Mouse (Mus musculus) ES-Bruce4 (cell line): ENCODE measurements around the gene Rnf151. TPM values are rescaled to one million over a fixed set of nuclear protein-coding genes. Genes with fewer than 3 reads are reported as not detected.
A peak's percentile ranks its signal among the peaks of the same experiment; 100 is the strongest.
"Not testable (repeated sequence)": the region's sequence is repeated elsewhere in the genome, so short reads cannot be mapped to it uniquely, and the experiment has no call there.

Source experiments
- H3K27ac ChIP-seq: 2 replicates; pipeline ENCODE4 v1.5.1; 2012; ENCODE audit warnings: low read length, inconsistent platforms; ENCODE audit not compliant: insufficient read depth
- H3K27me3 ChIP-seq: 2 replicates; pipeline ENCODE4 v1.6.1; 2012; ENCODE audit warnings: mild to moderate bottlenecking, low read length, inconsistent platforms; ENCODE audit not compliant: control insufficient read depth, poor library complexity, insufficient read depth, severe bottlenecking
- H3K36me3 ChIP-seq: 2 replicates; pipeline ENCODE4 v1.6.1; 2012; ENCODE audit warnings: inconsistent platforms, mild to moderate bottlenecking, low read length, moderate library complexity; ENCODE audit not compliant: control insufficient read depth, poor library complexity, insufficient read depth, severe bottlenecking
- H3K4me1 ChIP-seq: one replicate; pipeline ENCODE4 v1.8.1; 2011; ENCODE audit warnings: low read length; ENCODE audit not compliant: control insufficient read depth, insufficient read depth
- H3K4me3 ChIP-seq: 2 replicates; pipeline ENCODE4 v1.5.1; 2011; ENCODE audit warnings: low read depth, mild to moderate bottlenecking, low read length
- H3K9ac ChIP-seq: 2 replicates; pipeline ENCODE4 v1.6.1; 2012; ENCODE audit warnings: low read depth, mild to moderate bottlenecking, inconsistent platforms; ENCODE audit not compliant: poor library complexity, severe bottlenecking
- H3K9me3 ChIP-seq: replicated peaks from 2 replicates; pipeline ENCODE4 v1.6.1; 2012; ENCODE audit warnings: mild to moderate bottlenecking, low read length, inconsistent platforms; ENCODE audit not compliant: control insufficient read depth, poor library complexity, insufficient read depth, severe bottlenecking
- CTCF ChIP-seq: IDR thresholded peaks from one replicate; pipeline ENCODE4 v1.8.1; 2011; ENCODE audit warnings: low read depth, low read length
- EP300 ChIP-seq: IDR thresholded peaks from 2 replicates; pipeline ENCODE4 v1.6.1; 2011; ENCODE audit warnings: low read depth, low read length; ENCODE audit not compliant: insufficient read depth
- POLR2A ChIP-seq: IDR thresholded peaks from one replicate; pipeline ENCODE4 v1.8.1; 2011; ENCODE audit warnings: low read length; ENCODE audit not compliant: insufficient read depth
- polyA plus RNA-seq: library from polyadenylated mRNA; stranded (reverse); fragments of >200 nt; gene quantifications from 2 replicates; pipeline ENCODE4 v1.2.4, GENCODE M21; 2011; ENCODE audit warnings: low read depth; ENCODE audit not compliant: missing spikeins, insufficient read depth, insufficient read length

Rnf151 gene
- polyA plus RNA-seq, 1 experiment = not detected

- H3K36me3 ChIP-seq = peaks cover 29% of the 10 kb centered on the region
- H3K9ac ChIP-seq = peak overlapping the region; percentile 92
- H3K9me3 ChIP-seq = no peaks in the 10 kb centered on the region
- peak overlapping the region; percentile 29 for H3K4me3 ChIP-seq
- TF ChIP-seq EP300 (no peak), POLR2A (peak; percentile 10)
- H3K27me3 ChIP-seq = no peaks in the 10 kb centered on the region
- no peak overlapping the region for H3K27ac ChIP-seq
- no peaks in the 10 kb centered on the region for H3K4me1 ChIP-seq
Observed at GRCm38 (mm10) chr17:24722220-24722924, 4.5 kb upstream of the Rnf151 start.

GRCm38 (mm10) chr17:24721383-24721955 is 3.6 kb upstream of the Rnf151 start:
- H3K36me3 ChIP-seq = peaks cover 32% of the 10 kb centered on the region
- peak overlapping the region; percentile 75 for H3K4me3 ChIP-seq
- H3K9me3 ChIP-seq, H3K4me1 ChIP-seq, H3K27me3 ChIP-seq: not testable (repeated sequence)
- H3K27ac ChIP-seq = 0 out of 2 replicates have a peak overlapping the region, but pooled peaks have one; percentile 1
- peak overlapping the region; percentile 92 for H3K9ac ChIP-seq

- H3K36me3 ChIP-seq = peaks cover 32% of the 10 kb centered on the region
- H3K27me3 ChIP-seq, H3K9me3 ChIP-seq, H3K4me1 ChIP-seq: not testable (repeated sequence)
- H3K4me3 ChIP-seq = peak overlapping the region; percentile 92
- H3K27ac ChIP-seq = peak overlapping the region; percentile 41; the same call in 1 of the 2 replicates
- H3K9ac ChIP-seq = peak overlapping the region; percentile 92
Observed at GRCm38 (mm10) chr17:24720616-24721015, 2.8 kb upstream of the Rnf151 start.

GRCm38 (mm10) chr17:24719494-24720222 is 1.8 kb upstream of the Rnf151 start:
- Histone ChIP-seq H3K4me3 (peak overlapping the region; percentile 93), H3K36me3 (peaks cover 32% of the 10 kb centered on the region)
- TF ChIP-seq POLR2A = peak; percentile 90
- no peak for TF ChIP-seq CTCF
- TF ChIP-seq EP300 = no peak

GRCm38 (mm10) chr17:24718938-24719337 is 1.1 kb upstream of the Rnf151 start:
- Histone ChIP-seq H3K36me3 (peaks cover 32% of the 10 kb centered on the region), H3K9ac (peak overlapping the region; percentile 86), H3K4me3 (peak overlapping the region; percentile 93)
- not testable (repeated sequence) for H3K9me3 ChIP-seq, H3K27ac ChIP-seq, H3K27me3 ChIP-seq, H3K4me1 ChIP-seq

More at GRCm38 (mm10) chr17:24719494-24720222, 1.8 kb upstream of the Rnf151 start:
- Histone ChIP-seq H3K27me3 (no peaks in the 10 kb centered on the region), H3K27ac (peak overlapping the region; percentile 14; the same call in 1 of the 2 replicates), H3K4me1 (no peaks in the 10 kb centered on the region), H3K9ac (peak overlapping the region; percentile 92), H3K9me3 (no peaks in the 10 kb centered on the region)

GRCm38 (mm10) chr17:24716166-24716682 is 1.6 kb downstream of the Rnf151 start:
- Histone ChIP-seq H3K4me1 (no peaks in the 10 kb centered on the region), H3K9me3 (no peaks in the 10 kb centered on the region), H3K36me3 (peaks cover 19% of the 10 kb centered on the region), H3K27ac (no peak overlapping the region), H3K9ac (no peak overlapping the region), H3K4me3 (no peak overlapping the region), H3K27me3 (no peaks in the 10 kb centered on the region)
- no peak for TF ChIP-seq CTCF
- TF ChIP-seq POLR2A = no peak
- no peak for TF ChIP-seq EP300
